Mouse (Mus musculus) heart, adult 2 months (tissue): Measurements from ENCODE around the gene Satb2. TPM values are rescaled to one million over a fixed set of nuclear protein-coding genes. Genes with fewer than 3 reads are reported as not detected.

ENCODE experiments used
- DNase-seq, 2 experiments: peaks; one replicate each; pipeline ENCODE4 v3.0.0; 2021
- H3K27ac ChIP-seq: fragments of 200-600 bp; 2 replicates; pipeline ENCODE4 v1.8.1; 2022
- H3K27me3 ChIP-seq: fragments of 200-500 bp; 2 replicates; pipeline ENCODE4 v1.6.1; 2012; ENCODE audit warnings: mild to moderate bottlenecking, low read length, inconsistent platforms, mixed read lengths; ENCODE audit not compliant: control insufficient read depth, insufficient read depth
- H3K36me3 ChIP-seq: fragments of 200-500 bp; 2 replicates; pipeline ENCODE4 v1.6.1; 2012; ENCODE audit warnings: low read length, inconsistent platforms; ENCODE audit not compliant: control insufficient read depth, insufficient read depth
- H3K4me1 ChIP-seq: fragments of 200-500 bp; 2 replicates; pipeline ENCODE4 v1.6.1; 2011; ENCODE audit warnings: low read length; ENCODE audit not compliant: control insufficient read depth, insufficient read depth
- H3K4me3 ChIP-seq: fragments of 200-600 bp; 2 replicates; pipeline ENCODE4 v1.8.1; 2022
- H3K79me2 ChIP-seq: fragments of 200-500 bp; replicated peaks from 2 replicates; pipeline ENCODE4 v1.6.1; 2012; ENCODE audit warnings: mild to moderate bottlenecking, inconsistent platforms, low read length, moderate library complexity, mixed read lengths; ENCODE audit not compliant: control insufficient read depth, insufficient read depth
- H3K9ac ChIP-seq: fragments of 200-500 bp; 2 replicates; pipeline ENCODE4 v1.6.1; 2012; ENCODE audit warnings: low read depth, mild to moderate bottlenecking, control low read depth, inconsistent platforms, low read length, mixed read lengths
- CTCF ChIP-seq: fragments of 200-600 bp; IDR thresholded peaks from 2 replicates; pipeline ENCODE4 v1.8.1; 2022; ENCODE audit warnings: antibody characterized with exemption, mild to moderate bottlenecking, moderate library complexity
- EP300 ChIP-seq: fragments of 200-500 bp; IDR thresholded peaks from 2 replicates; pipeline ENCODE4 v1.6.1; 2011; ENCODE audit warnings: low read depth, low read length, control low read depth; ENCODE audit not compliant: insufficient read depth
- POLR2A ChIP-seq: fragments of 200-500 bp; IDR thresholded peaks from 2 replicates; pipeline ENCODE4 v1.6.1; 2011; ENCODE audit warnings: mild to moderate bottlenecking, low read depth, low read length, control low read depth; ENCODE audit not compliant: insufficient read depth
- WGBS: fragments of 180-500 bp; shearing (Covaris S2); methylation state at CpG from one replicate; pipeline ENCODE4 v1.1.7; 2018; 5-methylcytosine and 5-hydroxymethylcytosine counted together
- intact Hi-C: fragments of 180-260 bp; cut with DNase I; formaldehyde crosslinking; loops from one replicate; pipeline ENCODE4 v1.15.1; 2025
- long read RNA-seq: library from polyadenylated mRNA; stranded (forward); transcript quantifications from one replicate; pipeline ENCODE4 v2.0.0, GENCODE M21; 2021
- polyA plus RNA-seq: library from polyadenylated mRNA; depleted of rRNA; stranded (reverse); fragments of >200 nt; gene quantifications from 2 replicates; pipeline ENCODE4 v1.2.3, GENCODE M21; 2012; rRNA removed
- total RNA-seq, 2 experiments: library from RNA; stranded (reverse); gene quantifications; 2 replicates each; pipeline ENCODE4 v1.2.3; 2021

Gene Satb2
- total RNA-seq (under 1 TPM; 0.25 to 0.39 TPM), polyA plus RNA-seq (0.14 and 0.18 TPM in 2 replicates)
- long read RNA-seq, result 0 reads

DNA sequence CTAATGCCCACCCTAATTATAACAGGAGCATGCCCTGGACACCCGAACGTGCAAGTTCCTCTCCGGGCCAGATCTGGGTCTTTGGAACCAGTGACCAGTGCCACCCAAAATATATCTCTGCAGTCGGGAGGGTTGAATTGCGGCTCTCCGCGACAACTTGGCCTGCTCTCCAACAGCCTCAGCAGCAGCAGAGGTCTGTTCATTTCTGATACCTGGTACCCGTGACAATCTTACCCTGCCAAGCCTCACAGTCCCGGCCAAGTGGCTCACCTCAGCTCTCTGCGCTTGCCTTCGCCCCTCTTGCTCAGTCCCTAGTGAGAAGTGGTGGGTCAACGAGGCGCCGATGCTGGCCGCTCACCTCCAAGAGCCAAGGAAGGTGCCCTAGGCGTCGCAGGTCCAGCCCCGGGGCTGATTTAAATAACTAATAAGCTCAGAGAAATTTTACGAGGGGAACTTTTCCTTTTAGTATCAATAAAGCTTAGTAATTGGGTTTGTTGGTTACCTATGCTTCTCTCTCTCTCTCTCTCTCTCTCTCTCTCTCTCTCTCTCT, at the start of gene Satb2:
TSS of gene Satb2 (minus strand) at position 500 of the 550 bp plus-strand sequence.
- no peak within 1 kb of the TSS for H3K9ac ChIP-seq
- H3K4me3 ChIP-seq, result no peak within 1 kb of the TSS; the same call in 1 of the 2 replicates
- no peak for DNase-seq
- peaks cover 32% of the 10 kb centered on the region for H3K27me3 ChIP-seq
- no peaks in the 10 kb centered on the region for H3K36me3 ChIP-seq
- intact Hi-C loops, result loop anchor here (5.0 to 10.0 kb wide), 2 partner anchors 229 to 1573 kb away; partner anchors contain the start of gene Plcl1
- no peaks in the 10 kb centered on the region for H3K79me2 ChIP-seq
- peaks cover 2% of the 10 kb centered on the region for H3K4me1 ChIP-seq
- no peak for TF ChIP-seq EP300
- TF ChIP-seq POLR2A, result no peak
- TF ChIP-seq CTCF, result no peak
- 6% methylated on average over 19 of the region's 19 CpGs for whole genome bisulfite sequencing
- H3K27ac ChIP-seq, result no peak within 1 kb of the TSS

DNA sequence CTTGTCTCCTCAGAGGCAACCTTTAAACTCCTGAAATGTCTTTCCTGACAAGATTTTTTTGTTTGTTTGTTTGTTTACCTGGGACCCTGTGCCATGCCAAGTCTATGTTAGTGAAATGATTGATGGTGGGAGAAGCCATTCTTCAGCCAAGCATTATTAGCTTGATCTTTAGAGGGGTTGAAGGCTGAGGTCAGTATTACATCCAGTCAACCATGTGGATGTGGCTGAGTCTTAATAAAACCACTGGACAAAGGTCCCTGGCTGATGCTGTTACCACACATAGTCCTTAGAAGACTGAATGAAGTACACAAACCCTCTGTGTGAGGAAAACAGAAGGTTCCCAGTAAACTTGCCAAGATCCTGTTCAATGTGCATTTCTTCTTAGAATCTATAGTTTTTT, 40.5 kb upstream of the Satb2 start:
- Histone ChIP-seq H3K4me3 (no peak overlapping the region), H3K4me1 (no peaks in the 10 kb centered on the region), H3K79me2 (no peaks in the 10 kb centered on the region), H3K27me3 (no peaks in the 10 kb centered on the region), H3K9ac (no peak overlapping the region), H3K36me3 (no peaks in the 10 kb centered on the region), H3K27ac (no peak overlapping the region)
- DNase-seq, result no peak
- intact Hi-C loops, result no loop called here
- TF ChIP-seq POLR2A (no peak), CTCF (no peak), EP300 (no peak)

DNA sequence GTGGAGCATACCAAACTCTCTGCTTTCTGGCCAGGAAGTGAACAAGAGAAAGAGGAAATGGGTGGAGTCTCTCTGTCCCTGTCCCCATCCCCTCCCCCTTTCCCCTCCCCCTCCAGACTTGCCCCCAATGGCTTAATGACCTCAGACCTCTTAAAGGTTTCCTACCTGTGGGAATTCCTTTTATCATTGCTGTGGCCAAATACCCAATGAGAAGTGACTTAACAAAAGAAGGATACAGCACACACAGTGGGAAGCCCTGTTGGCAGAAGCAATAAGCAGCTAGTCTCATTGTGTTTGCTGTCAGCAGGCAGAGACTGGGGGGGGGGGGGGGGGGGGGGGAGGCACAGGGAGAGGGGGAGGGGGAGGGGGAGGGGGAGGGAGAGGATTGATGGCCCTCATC, 35.4 kb upstream of the Satb2 start:
- H3K4me1 ChIP-seq, result no peaks in the 10 kb centered on the region
- no peak overlapping the region for H3K9ac ChIP-seq
- no peaks in the 10 kb centered on the region for H3K27me3 ChIP-seq
- no peak for DNase-seq
- intact Hi-C loops, result no loop called here
- no peaks in the 10 kb centered on the region for H3K79me2 ChIP-seq
- no peak overlapping the region for H3K27ac ChIP-seq
- no peaks in the 10 kb centered on the region for H3K36me3 ChIP-seq
- H3K4me3 ChIP-seq, result no peak overlapping the region
- TF ChIP-seq EP300 (no peak), POLR2A (no peak), CTCF (no peak)

DNA sequence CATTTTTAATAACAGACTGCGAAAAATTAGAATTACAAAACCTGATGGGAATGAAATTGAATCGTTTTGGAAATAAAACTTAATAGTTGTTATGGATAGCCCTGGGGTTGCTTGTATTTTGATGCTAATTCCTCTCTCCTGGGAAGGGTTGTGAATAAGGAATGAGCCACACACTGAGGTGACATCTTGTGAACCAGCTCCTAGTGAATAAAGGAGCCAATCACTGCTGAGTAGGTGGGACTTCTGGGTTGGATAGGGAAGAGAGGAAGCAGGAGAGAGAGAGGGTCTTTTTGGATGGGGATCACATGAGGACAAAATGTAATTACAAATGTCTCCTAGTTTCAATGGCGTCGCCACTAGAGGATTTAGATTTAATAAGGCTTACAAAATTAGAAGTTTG, 30.7 kb upstream of the Satb2 start:
- H3K4me1 ChIP-seq, result no peaks in the 10 kb centered on the region
- intact Hi-C loops, result no loop called here
- WGBS, result 58% methylated on average over 4 of the region's 4 CpGs

DNA sequence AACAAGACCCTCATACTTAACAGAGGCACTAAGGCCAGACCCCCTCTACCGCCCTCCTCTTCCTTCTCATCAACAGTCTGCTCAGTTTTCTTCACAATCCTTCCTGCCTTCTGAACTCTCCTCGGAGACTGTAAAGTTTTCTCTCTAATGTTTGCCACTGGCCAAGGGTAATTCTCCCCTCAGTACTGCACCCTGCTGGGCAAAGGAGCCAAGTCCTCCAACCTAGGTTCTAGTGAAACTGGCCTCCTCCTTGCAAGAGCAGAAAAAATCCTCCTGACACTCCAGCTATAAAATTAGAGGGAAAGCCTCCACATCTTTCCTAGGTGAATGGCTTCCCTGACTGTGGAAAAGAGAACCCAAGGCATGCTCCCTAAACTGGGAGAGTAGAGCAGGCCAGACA, 16.6 kb upstream of the Satb2 start:
- no peak for DNase-seq
- WGBS, result 42% methylated on average over 2 of the region's 2 CpGs
- no peaks in the 10 kb centered on the region for H3K27me3 ChIP-seq
- H3K79me2 ChIP-seq, result no peaks in the 10 kb centered on the region
- intact Hi-C loops, result no loop called here
- no peak for TF ChIP-seq CTCF
- H3K4me1 ChIP-seq, result no peaks in the 10 kb centered on the region
- no peaks in the 10 kb centered on the region for H3K36me3 ChIP-seq
- no peak overlapping the region for H3K9ac ChIP-seq
- H3K27ac ChIP-seq, result no peak overlapping the region
- no peak overlapping the region for H3K4me3 ChIP-seq

More for the DNA sequence above, 30.7 kb upstream of the Satb2 start:
- Histone ChIP-seq H3K27ac (no peak overlapping the region), H3K4me3 (no peak overlapping the region), H3K9ac (no peak overlapping the region), H3K79me2 (no peaks in the 10 kb centered on the region), H3K36me3 (no peaks in the 10 kb centered on the region), H3K27me3 (no peaks in the 10 kb centered on the region)
- TF ChIP-seq EP300 (no peak), CTCF (no peak), POLR2A (no peak)
- DNase-seq, result no peak

DNA sequence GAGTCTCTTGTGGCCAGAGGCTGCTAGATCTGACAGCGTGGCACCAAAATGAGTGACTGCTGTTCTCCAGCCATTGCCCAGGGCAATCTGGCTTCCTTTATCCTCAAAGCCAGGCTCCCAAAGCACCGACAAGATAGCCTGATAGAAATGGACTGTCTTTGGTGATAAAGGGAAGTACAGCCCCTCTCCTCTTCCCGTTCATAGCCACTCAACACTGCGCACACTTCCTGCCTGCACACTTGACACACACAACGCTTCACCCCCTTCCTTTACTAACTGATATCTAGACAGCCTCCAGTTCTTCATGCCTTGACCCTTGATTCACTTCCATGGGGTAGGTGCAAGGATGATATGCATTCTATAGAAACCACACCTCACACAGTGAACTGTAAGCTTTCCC, 13.9 kb upstream of the Satb2 start:
- Histone ChIP-seq H3K9ac (no peak overlapping the region), H3K79me2 (no peaks in the 10 kb centered on the region), H3K36me3 (no peaks in the 10 kb centered on the region), H3K4me1 (no peaks in the 10 kb centered on the region), H3K4me3 (no peak overlapping the region), H3K27ac (no peak overlapping the region), H3K27me3 (no peaks in the 10 kb centered on the region)
- WGBS, result 14% methylated on average over 5 of the region's 5 CpGs
- no peak for DNase-seq
- intact Hi-C loops, result loop anchor here (5.0 kb wide), 1 partner anchor 1105 kb away; no protein-coding TSS in a partner anchor
- TF ChIP-seq POLR2A (no peak), CTCF (no peak)
